ENCODE assay signal across 18 mouse cellular contexts in the genomic region with DNA sequence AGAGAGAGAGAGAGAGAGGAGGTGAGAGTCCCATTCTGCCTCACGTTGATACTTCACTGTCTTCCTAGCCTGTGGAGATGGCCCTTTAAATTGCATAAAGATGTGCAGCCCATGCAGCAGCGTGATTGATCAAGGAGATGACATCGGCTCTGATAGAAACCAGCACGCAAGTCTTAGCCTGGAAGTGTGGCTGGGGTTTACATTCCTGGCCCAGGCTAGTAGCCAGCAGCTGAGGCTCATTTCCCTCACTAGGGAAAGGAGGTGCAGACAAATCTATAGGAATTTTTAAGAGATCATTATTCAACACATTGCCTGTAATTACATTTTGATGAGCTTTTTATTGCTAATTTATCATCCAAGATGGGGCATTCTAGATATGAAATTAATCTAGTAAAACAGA.
DNase-seq lines count a peak whose midpoint lies in the region; ATAC-seq and TF ChIP-seq lines count a peak whose summit lies in the region.
"Had no signal": no experiment of that assay in that cellular context is flagged by ENCODE, and none has a peak within 500 bp of the region (broad histone marks: within the 10 kb centered on the region; RNA-seq: fewer than 3 reads in every experiment).

No protein-coding gene starts in this region.

- no peak overlapping the region for H3K4me2 ChIP-seq in lung, embryonic 14.5 days
- H3K4me2 ChIP-seq: forebrain, embryonic 13.5 days; heart, embryonic 11.5 days; hindbrain, embryonic 12.5 days; hindbrain, embryonic 15.5 days had no signal

- no peak overlapping the region for H3K4me3 ChIP-seq in lung, embryonic 14.5 days (ENCODE audit: low read depth, low read length)
- H3K4me3 ChIP-seq: forebrain, embryonic 10.5 days; forebrain, embryonic 13.5 days; hindbrain, embryonic 12.5 days; hindbrain, embryonic 15.5 days had no signal

- ATAC-seq in lung, embryonic 14.5 days (ENCODE audit: insufficient read depth), result no peak
- ATAC-seq: CD4-positive, CD25-positive, alpha-beta regulatory T cell, adult 4 months had no signal

- H3K36me3 ChIP-seq in lung, embryonic 14.5 days (ENCODE audit: insufficient read depth), result no peaks in the 10 kb centered on the region
- H3K36me3 ChIP-seq: forebrain, embryonic 10.5 days; hindbrain, embryonic 12.5 days; hindbrain, embryonic 15.5 days had no signal

- H3K9ac ChIP-seq in lung, embryonic 14.5 days, result no peak overlapping the region
- H3K9ac ChIP-seq: forebrain, embryonic 13.5 days; hindbrain, embryonic 12.5 days; hindbrain, embryonic 15.5 days had no signal

- H3K4me1 ChIP-seq in lung, embryonic 14.5 days (ENCODE audit: insufficient read depth), result no peaks in the 10 kb centered on the region
- H3K4me1 ChIP-seq: hindbrain, embryonic 12.5 days had no signal

- WGBS in lung, embryonic 14.5 days, result 15% methylated on average over 4 of the region's 4 CpGs

- DNase-seq in lung, embryonic 14.5 days, result peak; percentile 65
- no peak for DNase-seq in lung, postnatal 14 days
- DNase-seq in embryo, embryonic 10.5 days (ENCODE audit: low spot score), result peak; percentile 41
- DNase-seq in embryo, embryonic 11 days, result peak; percentile 48
- peak; percentile 50 for DNase-seq in mesoderm, embryonic 11.5 days (ENCODE audit: low read depth, low spot score)
- no peak for DNase-seq in gastrocnemius, postnatal 10 days
- DNase-seq: adrenal gland, adult 8-10 months; adrenal gland, postnatal 36 days; cerebellum, adult 18-20 months; cerebellum, adult 9-10 months; cerebellum, postnatal 14 days; gastrocnemius, postnatal 14 days had no signal

- no peaks in the 10 kb centered on the region; the same call in 1 of the 2 replicates for H3K27me3 ChIP-seq in lung, embryonic 14.5 days (ENCODE audit: insufficient read depth, low read length)
- H3K27me3 ChIP-seq: hindbrain, embryonic 15.5 days had no signal

- H3K27ac ChIP-seq in lung, embryonic 14.5 days (ENCODE audit: low read depth), result no peak overlapping the region
- H3K27ac ChIP-seq: forebrain, embryonic 10.5 days; forebrain, embryonic 13.5 days; hindbrain, embryonic 12.5 days; hindbrain, embryonic 15.5 days had no signal

- H3K9me3 ChIP-seq in lung, embryonic 14.5 days (ENCODE audit: low read depth, low read length), result no peaks in the 10 kb centered on the region
- H3K9me3 ChIP-seq: forebrain, embryonic 10.5 days; forebrain, embryonic 13.5 days; hindbrain, embryonic 12.5 days; hindbrain, embryonic 15.5 days had no signal

- no peak for TF ChIP-seq CTCF in lung, embryonic 14.5 days (IDR thresholded peaks at IDR 0.05; ENCODE audit: low read depth)

Comparison
In these comparisons a context has a peak if more than half of its experiments do, and no peak if none do; other contexts are left out.
1. DNase-seq: peak in lung, embryonic 14.5 days (single experiment), embryo, embryonic 10.5 days (single experiment), embryo, embryonic 11 days (single experiment) and mesoderm, embryonic 11.5 days (single experiment); none in lung, postnatal 14 days (single experiment) and gastrocnemius, postnatal 10 days (single experiment).